Mouse (Mus musculus): ENCODE measurements around the gene Arpc2.

Arpc2 gene

GRCm38 (mm10) chr1:74235938-74236589 lies at the start of gene Arpc2:
TSS of gene Arpc2 (plus strand) at chr1:74236084.
- peak; percentile 91 to 95 for DNase-seq (ENCODE audit: low spot score in 2 of 2)

GRCm38 (mm10) chr1:74190471-74190870 lies 45.4 kb upstream of the Arpc2 start:
- DNase-seq (ENCODE audit: low spot score in 2 of 2), result no peak

- no peak for DNase-seq (ENCODE audit: low spot score in 2 of 2)
Observed at GRCm38 (mm10) chr1:74192711-74193110, 43.2 kb upstream of the Arpc2 start.

- no peak for DNase-seq (ENCODE audit: low spot score in 2 of 2)
Observed at GRCm38 (mm10) chr1:74194445-74194844, 41.4 kb upstream of the Arpc2 start, which contains the start of gene Cxcr1. TSS of gene Cxcr1 (minus strand) at chr1:74194631.

GRCm38 (mm10) chr1:74195961-74196360 lies 39.9 kb upstream of the Arpc2 start:
- no peak for DNase-seq (ENCODE audit: low spot score in 2 of 2)

GRCm38 (mm10) chr1:74196621-74197419 lies 39.1 kb upstream of the Arpc2 start:
- no peak for DNase-seq (ENCODE audit: low spot score in 2 of 2)

- DNase-seq (ENCODE audit: low spot score in 2 of 2), result peak; percentile 30 to 46
Observed at GRCm38 (mm10) chr1:74197726-74198470, 38.0 kb upstream of the Arpc2 start.

- no peak for DNase-seq (ENCODE audit: low spot score in 2 of 2)
Observed at GRCm38 (mm10) chr1:74199046-74199445, 36.8 kb upstream of the Arpc2 start.

GRCm38 (mm10) chr1:74201048-74201844 lies 34.6 kb upstream of the Arpc2 start:
- no peak for DNase-seq (ENCODE audit: low spot score in 2 of 2)

GRCm38 (mm10) chr1:74203457-74203856 lies 32.4 kb upstream of the Arpc2 start:
- no peak for DNase-seq (ENCODE audit: low spot score in 2 of 2)

- DNase-seq (ENCODE audit: low spot score in 2 of 2), result no peak
Observed at GRCm38 (mm10) chr1:74205881-74206280, 30.0 kb upstream of the Arpc2 start.

GRCm38 (mm10) chr1:74206642-74207041 lies 29.2 kb upstream of the Arpc2 start:
- no peak for DNase-seq (ENCODE audit: low spot score in 2 of 2)

- DNase-seq (ENCODE audit: low spot score in 2 of 2), result peak in 1 of 2 experiments; percentile 39
Observed at GRCm38 (mm10) chr1:74207906-74208305, 28.0 kb upstream of the Arpc2 start.

GRCm38 (mm10) chr1:74208941-74209340 lies 26.9 kb upstream of the Arpc2 start:
- DNase-seq (ENCODE audit: low spot score in 2 of 2), result no peak

- no peak for DNase-seq (ENCODE audit: low spot score in 2 of 2)
Observed at GRCm38 (mm10) chr1:74219922-74220321, 16.0 kb upstream of the Arpc2 start.

GRCm38 (mm10) chr1:74227317-74227716 lies 8.6 kb upstream of the Arpc2 start:
- peak in 1 of 2 experiments; percentile 24 for DNase-seq (ENCODE audit: low spot score in 2 of 2)

GRCm38 (mm10) chr1:74229942-74230341 lies 5.9 kb upstream of the Arpc2 start:
- no peak for DNase-seq (ENCODE audit: low spot score in 2 of 2)

GRCm38 (mm10) chr1:74230992-74231391 lies 4.9 kb upstream of the Arpc2 start:
- DNase-seq (ENCODE audit: low spot score in 2 of 2), result no peak

GRCm38 (mm10) chr1:74236590-74237317 lies 870 bp downstream of the Arpc2 start:
- DNase-seq (ENCODE audit: low spot score in 2 of 2), result no peak

- no peak for DNase-seq (ENCODE audit: low spot score in 2 of 2)
Observed at GRCm38 (mm10) chr1:74237671-74238070, 1.8 kb downstream of the Arpc2 start.

GRCm38 (mm10) chr1:74238136-74238535 lies 2.3 kb downstream of the Arpc2 start:
- no peak for DNase-seq (ENCODE audit: low spot score in 2 of 2)

Data from frontal cortex, postnatal 14 days (tissue).